Mouse (Mus musculus) cerebellum, postnatal 36 days (tissue): Measurements from ENCODE around the gene Smarcad1.
A peak's percentile ranks its signal among the peaks of the same experiment; 100 is the strongest.

ENCODE experiments used
- DNase-seq, 2 experiments: peaks; one replicate each; pipeline ENCODE4 v3.0.0; 2021 to 2022; ENCODE audit warnings: mixed read lengths in 2 of 2

The Smarcad1 gene

DNA sequence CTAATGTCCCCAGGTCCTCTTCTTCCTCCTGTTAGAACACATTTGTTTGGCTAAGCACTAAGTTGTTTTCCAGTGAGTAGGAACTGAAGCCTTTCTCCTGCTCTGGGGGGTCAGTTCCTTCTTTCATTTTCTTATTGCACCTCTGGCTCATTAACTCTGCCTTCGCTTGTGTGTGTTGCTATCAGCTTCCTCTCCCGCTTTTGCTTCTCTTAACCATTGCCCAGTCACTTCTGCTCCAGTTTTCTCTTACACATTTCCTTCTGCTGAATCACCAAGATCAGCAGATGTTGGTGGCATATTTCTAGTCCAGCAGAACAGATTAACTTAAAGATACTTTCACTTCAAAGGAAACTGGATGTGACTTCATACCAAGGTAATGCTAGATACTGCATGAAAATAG, 72.5 kb downstream of the Smarcad1 start:
- no peak for DNase-seq

DNA sequence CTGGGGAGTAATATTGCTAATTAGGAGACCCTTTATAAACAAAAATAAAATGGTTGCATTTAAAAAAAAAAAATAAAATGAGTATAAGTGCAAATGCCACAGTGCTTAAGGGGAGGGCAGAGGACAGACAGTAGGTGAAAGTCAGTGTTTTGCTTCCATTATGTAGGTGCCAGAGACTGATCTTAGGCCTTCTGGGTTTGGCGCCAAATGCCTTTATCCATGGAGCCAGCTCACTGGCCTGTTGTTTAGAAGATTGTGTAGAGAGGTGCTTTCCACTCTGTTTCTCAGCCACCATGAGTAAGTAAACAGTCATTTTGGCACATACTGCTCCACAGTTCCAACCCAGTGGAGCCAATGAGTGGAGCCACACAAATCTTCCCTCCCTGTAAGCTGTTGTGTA, 75.2 kb downstream of the Smarcad1 start:
- no peak for DNase-seq

DNA sequence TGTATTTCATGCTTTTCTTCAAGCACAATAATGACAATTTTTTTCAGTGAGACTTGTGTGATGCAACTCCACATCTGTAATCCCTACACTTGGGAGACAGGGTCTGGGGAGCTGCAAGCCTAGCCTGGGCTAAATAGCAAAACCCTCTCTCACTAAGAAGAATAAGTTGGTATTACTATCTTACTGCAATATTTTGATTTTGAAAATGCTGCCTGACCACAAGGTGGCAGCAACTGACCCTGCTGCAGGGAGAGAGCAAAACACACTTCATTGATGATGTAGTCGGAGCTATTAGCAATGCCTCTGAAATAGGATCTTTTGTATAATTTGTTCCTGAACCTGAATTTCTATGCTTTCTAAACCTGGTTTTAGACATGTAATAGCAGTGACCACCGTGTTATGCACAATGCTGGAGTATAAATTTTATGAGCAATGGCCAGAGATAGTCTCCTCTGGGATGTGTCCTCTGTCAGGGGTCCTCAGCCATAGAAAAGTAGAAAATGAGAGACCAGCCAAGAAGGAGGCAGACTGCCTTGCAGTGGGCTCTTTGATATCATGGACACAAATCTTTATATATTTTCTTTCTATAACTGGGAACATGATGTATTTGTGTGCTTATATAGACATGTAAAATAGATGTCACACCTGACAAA, 83.8 kb downstream of the Smarcad1 start:
- DNase-seq: peak; percentile 50 to 53

DNA sequence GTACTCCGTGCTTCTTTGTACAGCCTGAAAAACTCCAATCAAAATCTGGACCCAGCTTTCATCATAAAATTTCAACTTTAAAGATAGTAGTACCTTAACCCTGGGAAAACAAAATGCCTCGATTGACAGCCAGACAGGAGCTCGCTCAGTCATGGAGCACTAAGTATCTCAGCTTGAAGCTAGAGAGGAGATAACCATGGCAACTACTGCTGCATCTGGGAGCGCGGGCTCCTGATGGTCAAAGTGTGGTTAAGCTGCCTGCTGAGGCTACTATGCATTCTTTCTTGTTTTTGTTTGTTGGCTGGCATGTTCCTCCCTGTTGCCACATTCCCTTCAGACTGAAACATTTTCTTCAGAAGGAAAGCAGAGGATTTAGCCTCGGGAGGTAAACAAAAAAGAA, 90.0 kb downstream of the Smarcad1 start:
- no peak for DNase-seq

DNA sequence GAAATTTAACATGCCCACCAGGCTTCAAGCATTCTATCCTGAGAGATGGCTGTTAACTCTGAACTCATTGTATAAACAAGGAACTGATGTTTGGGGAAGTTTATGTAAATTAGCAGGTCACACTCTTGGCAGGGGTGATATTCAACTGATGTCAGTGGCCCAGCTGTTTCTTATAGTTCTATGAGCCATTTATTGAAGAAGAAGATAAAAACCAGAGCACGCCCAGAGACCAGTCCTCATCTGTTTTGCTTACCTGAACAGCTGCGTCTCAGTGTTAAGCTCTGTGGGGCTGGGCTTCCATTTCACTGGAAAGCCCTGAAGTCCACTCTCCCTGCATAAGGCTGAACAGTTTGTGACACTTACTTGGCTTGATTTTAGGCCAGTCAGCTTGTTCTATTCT, 95.4 kb downstream of the Smarcad1 start:
- no peak for DNase-seq

DNA sequence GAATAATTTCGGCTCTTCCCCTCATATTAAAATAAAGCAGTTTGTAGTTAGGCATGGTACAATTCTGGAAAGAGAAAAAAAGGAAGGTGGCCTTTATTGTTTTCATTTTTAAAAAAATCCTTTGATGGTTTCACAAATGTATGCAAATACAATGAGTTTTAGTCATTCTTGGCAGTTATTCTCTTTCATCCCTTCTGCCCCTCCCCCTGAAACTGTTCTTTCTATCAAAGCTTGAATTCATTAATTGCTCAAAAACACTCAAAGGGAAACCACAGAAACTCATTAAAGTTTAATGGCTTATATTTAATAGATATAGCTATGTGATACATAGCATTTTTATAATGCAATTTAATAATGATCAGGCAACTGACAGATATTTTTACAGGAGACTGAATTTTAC, 95.9 kb downstream of the Smarcad1 start:
- no peak for DNase-seq

DNA sequence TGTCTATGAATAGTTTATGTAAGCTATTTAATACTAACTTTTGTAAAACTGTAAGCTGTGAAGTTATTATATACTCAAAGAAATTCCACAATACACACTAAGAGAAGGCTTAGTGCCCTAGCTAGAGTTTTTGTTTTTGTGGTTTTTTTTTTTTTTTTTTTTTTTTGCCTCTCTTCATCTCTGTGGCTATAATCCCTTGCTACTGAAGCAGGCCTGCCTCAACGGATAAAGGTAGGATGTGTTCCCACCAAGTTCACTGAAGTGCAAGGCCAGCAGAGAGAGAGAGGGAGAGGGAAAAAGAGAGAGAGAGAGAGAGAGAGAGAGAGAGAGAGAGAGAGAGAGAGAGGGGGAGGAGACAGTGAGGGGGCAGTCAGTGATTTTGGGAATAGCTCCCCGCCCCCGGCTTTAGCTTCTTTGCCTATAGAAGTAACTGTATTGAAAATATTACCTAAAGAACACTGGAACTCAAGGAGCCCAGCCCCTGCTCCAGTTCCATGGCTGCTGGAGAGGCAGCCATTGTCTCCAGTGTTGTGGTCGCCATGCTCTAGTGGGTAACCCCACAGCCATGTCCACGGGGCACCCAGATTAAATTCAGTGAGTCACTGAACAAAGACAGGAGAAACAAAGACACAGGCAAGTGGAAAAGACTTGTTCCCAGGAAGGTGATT, 97.8 kb downstream of the Smarcad1 start:
- DNase-seq: no peak

DNA sequence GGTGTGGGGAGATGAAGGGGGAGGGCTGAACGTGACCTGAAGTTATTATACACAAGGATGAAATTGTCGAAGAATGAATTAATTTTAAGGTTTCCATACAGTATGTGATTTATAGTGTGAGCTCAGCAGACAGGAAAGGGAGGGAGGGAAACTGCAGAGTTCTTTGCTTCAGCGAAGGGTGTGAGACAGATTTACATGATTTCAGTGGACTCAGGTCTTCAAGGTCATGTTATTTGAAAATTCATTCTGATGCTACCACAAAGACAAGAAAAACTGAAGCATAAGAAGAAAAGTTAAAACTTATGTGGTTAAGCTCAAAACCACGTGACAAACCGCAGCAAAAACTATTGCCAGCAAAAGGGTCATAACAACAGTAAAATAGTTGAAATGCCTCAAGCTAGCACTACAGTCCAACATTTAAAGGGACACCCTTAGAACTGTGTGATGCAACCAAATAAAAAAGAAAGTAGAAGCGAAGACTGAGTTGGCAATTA, 98.4 kb downstream of the Smarcad1 start:
- no peak for DNase-seq

DNA sequence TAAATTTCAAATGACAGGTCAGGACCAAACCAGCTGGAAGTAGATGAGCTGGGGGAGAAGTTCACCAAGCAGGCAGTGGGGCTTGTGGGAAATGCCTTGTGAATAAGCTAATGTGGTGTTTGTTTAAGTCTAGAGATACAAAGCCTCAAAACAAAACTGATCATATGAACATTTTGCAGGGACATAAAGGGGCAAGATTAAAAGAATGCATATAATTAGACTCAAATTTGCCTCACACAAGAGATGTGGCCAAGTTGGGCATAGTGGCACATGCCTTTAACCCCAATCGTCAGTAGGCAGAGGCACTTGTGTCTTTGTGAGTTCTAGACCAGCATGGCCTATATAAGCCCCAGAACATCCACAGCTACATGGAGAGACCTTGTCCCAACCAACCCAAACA, 99.9 kb downstream of the Smarcad1 start:
- DNase-seq: no peak

DNA sequence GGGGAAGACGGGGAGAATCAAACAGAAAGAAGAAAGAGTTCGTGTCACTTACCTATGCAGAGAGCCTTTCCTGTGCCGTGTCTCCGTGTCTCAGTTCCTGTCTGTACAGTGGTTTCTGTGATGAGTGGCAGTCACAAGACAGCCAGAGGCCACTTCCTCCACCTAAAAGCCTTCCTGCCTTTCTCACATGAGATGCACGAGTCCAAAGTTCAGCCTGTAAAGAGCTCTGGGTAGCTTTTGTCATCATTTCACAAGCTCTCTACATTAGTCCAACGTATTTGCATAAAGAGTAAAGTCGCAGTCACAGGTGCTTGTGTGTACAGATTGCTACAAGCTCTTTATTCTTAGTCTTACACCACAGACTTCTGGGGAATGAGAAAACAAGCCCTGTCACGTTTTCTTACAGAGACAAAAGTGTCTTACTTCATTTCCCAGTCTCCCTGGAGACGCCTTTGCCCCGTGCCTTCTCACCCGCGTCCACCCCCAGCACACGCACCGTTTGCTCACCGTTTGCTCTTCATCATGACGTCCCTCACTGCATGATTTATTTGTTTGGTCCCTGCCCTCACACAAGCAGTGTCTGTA, 102.3 kb downstream of the Smarcad1 start, which contains the start of gene Hpgds:
Hpgds (minus strand) TSS at position 288 of the 585 bp plus-strand sequence.
- no peak for DNase-seq

DNA sequence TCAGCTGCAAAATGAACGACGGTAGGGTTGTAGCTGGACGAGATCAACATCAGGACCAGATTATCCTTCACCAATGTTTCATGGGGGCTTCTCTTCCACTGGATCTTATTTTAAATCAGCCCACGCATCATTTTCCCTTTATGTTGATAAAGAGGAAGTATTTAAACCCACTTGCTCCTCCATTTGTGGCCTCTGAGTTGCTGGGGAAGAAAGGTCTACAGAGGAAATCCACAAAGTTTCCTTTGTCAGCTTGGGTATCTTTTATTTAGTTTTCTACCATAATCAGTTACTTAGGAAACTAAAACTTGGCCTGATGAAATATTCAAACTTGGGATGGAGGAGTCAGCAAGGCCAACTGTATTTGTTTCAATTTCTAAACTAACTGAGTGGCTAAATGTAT, 104.0 kb downstream of the Smarcad1 start:
- no peak for DNase-seq

DNA sequence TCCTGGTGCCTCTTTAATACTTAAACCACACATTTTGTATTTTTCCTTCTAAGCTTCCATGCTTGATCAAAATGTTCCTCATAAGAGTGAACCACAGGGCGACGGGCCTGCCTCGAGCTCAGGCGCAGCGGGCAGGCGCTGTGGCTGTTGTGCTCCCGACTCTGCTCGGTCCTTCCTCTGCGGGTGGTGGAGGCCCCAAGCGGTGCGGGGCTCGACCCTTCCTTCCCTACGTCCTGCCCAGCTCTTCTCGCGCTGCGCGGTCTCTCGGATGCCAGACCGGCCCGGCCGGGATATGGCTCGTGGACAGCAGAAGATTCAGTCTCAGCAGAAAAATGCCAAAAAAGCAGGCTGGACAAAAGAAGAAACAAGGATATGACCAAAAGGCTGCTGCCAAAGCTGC, 108.3 kb downstream of the Smarcad1 start:
- peak; percentile 23 to 28 for DNase-seq

DNA sequence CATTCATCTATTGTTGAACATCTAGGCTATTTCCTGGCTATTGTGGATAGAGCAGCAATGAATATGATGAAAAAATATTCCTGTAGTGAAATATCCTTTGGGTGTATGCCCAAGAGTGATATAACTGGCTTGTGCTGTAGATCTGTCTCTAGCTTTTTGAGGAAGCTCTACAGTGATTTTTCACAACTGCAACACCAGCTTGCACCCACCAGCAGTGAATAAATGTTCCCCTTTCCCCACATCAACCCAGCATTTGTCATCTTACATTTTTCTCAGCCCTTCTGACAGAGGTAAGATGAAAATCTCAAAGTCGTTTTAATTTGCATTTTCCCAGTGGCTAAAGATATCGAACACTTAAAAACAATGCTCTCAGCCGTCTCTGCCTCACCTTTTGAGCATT, 111.2 kb downstream of the Smarcad1 start:
- DNase-seq: no peak

DNA sequence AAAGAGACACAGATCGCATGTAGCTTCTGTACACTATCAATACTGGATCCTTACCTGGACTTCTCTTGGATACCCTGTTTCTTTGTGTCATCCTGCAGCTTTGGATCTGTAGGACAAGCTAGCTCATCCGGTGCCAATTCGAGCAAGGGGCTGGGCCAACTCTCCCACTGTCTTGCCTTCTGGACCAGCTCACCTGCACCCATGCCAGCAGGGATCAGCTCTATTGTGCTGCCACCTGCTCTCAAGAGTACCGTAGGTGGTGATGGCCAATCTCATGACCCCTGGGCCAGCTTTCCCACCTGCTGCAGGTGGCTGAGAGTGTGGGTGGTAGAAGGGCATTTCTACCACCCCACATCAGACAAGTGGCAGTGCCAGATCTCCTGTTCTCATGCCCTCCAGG, 114.7 kb downstream of the Smarcad1 start:
- peak; percentile 79 to 80 for DNase-seq

DNA sequence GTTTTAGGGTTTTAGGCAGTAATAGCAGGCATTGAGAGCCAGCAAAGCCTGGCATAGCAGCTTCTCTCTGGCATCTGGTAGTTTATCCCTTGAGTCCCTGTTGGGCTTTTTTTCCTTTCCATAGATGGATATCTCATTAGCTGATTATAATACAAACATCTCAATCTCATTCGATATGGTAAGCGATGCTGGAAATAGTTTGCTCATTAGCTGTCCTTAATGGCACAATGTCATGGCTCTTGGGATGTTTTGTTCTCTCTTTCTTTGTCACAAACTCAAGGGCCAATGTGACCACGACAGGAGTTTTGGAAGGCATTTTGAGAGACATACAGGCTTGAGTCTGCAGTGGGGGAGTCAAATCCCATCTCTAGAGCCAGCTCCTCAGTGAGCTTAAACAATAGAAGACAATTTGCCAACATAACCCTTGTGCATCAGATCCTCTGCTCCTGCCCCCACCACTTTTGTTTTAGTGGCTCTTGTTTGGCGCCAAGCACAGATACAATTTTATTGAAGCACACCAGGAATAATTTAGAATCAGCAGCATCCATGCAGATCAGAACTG, 117.1 kb downstream of the Smarcad1 start:
- DNase-seq: no peak

DNA sequence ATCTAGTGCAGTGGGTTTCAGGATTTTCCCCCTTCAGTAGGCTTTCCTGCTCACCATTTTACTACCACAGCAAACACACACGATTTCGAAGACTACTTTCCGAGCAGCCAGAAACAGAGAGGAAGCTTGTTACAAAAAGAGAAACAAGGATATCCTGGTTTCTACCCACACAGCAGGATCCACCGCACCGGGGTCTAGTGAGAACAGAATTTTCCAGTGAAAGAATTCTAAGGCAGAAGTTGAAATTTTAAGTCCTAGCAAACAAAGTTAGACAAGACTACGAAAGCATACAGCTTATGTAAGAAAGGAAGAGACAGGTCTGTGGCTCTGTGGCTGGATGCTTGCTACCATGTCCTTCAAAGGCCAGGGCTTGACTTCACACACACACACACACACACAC, 121.8 kb downstream of the Smarcad1 start:
- DNase-seq: no peak

DNA sequence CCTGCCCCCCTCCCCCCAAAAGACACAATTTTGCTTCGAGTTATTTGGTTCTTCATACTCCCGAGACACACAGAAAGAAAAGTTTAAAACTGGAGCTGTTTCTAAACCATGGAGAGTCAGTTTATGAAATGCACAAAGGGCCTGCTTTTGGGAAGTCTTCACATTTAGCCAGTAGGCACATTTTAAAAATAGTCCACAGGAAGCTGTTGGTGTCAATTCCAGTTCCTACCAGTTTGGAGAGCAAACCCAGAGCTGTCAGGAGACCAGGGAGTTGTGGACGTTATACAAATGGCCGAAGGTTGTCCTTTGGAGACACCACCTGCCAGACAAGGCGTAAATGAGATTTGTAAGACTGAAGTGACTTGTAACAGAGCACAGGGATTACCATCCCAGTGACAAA, 122.6 kb downstream of the Smarcad1 start:
- no peak for DNase-seq
